Mouse (Mus musculus): Measurements from ENCODE around the gene Pygm. TPM values are rescaled to one million over a fixed set of nuclear protein-coding genes. Genes with fewer than 3 reads are reported as not detected.
A peak's percentile ranks its signal among the peaks of the same experiment; 100 is the strongest.

The Pygm gene
- total and polyA plus RNA-seq, 3 experiments = 1,101 to 1,298 (median 1,120) TPM

DNA sequence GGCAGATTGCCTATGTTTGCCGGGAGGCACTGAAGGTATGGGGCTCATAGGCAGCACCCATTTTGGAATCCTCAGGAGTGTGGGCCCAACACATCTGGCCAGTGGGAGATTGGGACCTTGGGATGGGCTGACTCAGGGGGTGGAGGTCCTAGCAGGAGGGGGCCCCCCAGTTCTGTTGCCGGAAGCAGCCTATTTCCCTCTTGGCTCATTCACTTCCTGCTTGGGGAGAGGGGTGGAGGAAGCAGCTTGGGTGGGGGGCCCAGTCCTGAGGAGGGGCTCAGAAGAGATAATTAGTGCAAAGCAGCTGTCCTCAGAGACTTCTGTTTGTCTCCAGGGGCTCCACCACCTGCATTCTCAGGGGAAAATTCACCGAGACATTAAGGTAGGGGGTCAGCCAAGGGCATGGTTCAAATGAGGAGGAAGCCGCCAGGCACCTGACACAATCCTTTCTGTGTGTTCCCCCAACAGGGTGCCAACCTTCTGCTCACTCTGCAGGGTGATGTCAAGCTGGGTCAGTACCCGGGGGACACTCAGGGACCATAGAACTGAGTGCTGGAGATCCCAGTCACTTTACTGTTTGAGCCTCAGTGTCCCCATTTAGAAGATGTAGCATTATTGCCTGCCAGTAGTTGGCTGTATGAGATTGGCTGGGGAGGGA lies 41.8 kb upstream of the Pygm start:
- no peak overlapping the region; the same call in 1 of the 2 replicates for H3K9ac ChIP-seq (ENCODE audit: low read depth, low read length)
- no peaks in the 10 kb centered on the region for H3K79me2 ChIP-seq (replicated peaks; ENCODE audit: control insufficient read depth, insufficient read depth, low read length)
- TF ChIP-seq POLR2A (IDR thresholded peaks at IDR 0.05; ENCODE audit: insufficient read depth, low read depth, low read length) (no peak), CTCF (IDR thresholded peaks at IDR 0.05) (no peak), EP300 (IDR thresholded peaks at IDR 0.05; ENCODE audit: insufficient read depth, low read depth, low read length) (no peak)
- H3K4me3 ChIP-seq = peak overlapping the region; percentile 90
- peaks cover 13% of the 10 kb centered on the region for H3K4me1 ChIP-seq (ENCODE audit: control insufficient read depth, insufficient read depth, low read length)
- intact Hi-C loops (cut with DNase I) = loop anchor here (2.0 kb wide), 1 partner anchor 56 kb away; the partner anchor contains the start of gene Rasgrp2
- WGBS = 47% methylated on average over 5 of the region's 5 CpGs
- H3K36me3 ChIP-seq (ENCODE audit: control insufficient read depth, insufficient read depth, low read length) = no peaks in the 10 kb centered on the region
- no peaks in the 10 kb centered on the region for H3K27me3 ChIP-seq (ENCODE audit: control insufficient read depth, insufficient read depth, low read length)
- peak overlapping the region; percentile 92 for H3K27ac ChIP-seq
- peak; percentile 45 to 51 for DNase-seq

- Histone ChIP-seq H3K4me3 (peak overlapping the region; percentile 13), H3K36me3 (ENCODE audit: control insufficient read depth, insufficient read depth, low read length) (no peaks in the 10 kb centered on the region), H3K9ac (ENCODE audit: low read depth, low read length) (no peak overlapping the region; the same call in 1 of the 2 replicates), H3K27me3 (ENCODE audit: control insufficient read depth, insufficient read depth, low read length) (no peaks in the 10 kb centered on the region), H3K79me2 (replicated peaks; ENCODE audit: control insufficient read depth, insufficient read depth, low read length) (no peaks in the 10 kb centered on the region), H3K4me1 (ENCODE audit: control insufficient read depth, insufficient read depth, low read length) (peaks cover 13% of the 10 kb centered on the region), H3K27ac (no peak overlapping the region; the same call in 1 of the 2 replicates)
- DNase-seq = no peak
- WGBS = 71% methylated on average over 19 of the region's 19 CpGs
- TF ChIP-seq CTCF (IDR thresholded peaks at IDR 0.05) = peak; percentile 21
- TF ChIP-seq EP300 (IDR thresholded peaks at IDR 0.05; ENCODE audit: insufficient read depth, low read depth, low read length) = no peak
- intact Hi-C loops (cut with DNase I) = loop anchor here (2.0 kb wide), 1 partner anchor 56 kb away; the partner anchor contains the start of gene Rasgrp2
Observed at GRCm38 (mm10) chr19:6343066-6343925, 40.9 kb upstream of the Pygm start.

DNA sequence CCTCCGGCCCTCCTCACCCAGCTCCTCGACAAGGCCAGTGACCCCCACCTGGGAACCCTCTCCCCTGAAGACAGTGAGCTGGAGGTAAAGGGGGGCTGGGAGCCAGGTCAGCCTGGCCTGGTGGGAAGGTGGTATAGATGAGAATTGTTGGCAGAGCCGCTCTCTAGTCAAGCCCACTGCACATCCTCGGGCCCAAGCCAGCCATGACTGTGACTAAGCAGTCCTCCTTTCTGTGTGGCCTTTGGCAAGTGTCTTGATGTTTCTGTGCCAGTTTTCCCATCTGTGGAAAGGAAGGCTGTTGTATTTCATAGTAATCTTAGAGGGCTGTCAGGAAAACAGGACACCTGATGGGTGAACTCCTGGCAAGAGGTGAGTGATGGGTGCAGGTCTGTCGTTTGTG lies 40.2 kb upstream of the Pygm start:
- Histone ChIP-seq H3K27me3 (ENCODE audit: control insufficient read depth, insufficient read depth, low read length) (no peaks in the 10 kb centered on the region), H3K79me2 (replicated peaks; ENCODE audit: control insufficient read depth, insufficient read depth, low read length) (no peaks in the 10 kb centered on the region), H3K4me1 (ENCODE audit: control insufficient read depth, insufficient read depth, low read length) (peaks cover 13% of the 10 kb centered on the region), H3K27ac (no peak overlapping the region), H3K9ac (ENCODE audit: low read depth, low read length) (no peak overlapping the region), H3K4me3 (no peak overlapping the region), H3K36me3 (ENCODE audit: control insufficient read depth, insufficient read depth, low read length) (no peaks in the 10 kb centered on the region)
- TF ChIP-seq CTCF (IDR thresholded peaks at IDR 0.05) (no peak), EP300 (IDR thresholded peaks at IDR 0.05; ENCODE audit: insufficient read depth, low read depth, low read length) (no peak), POLR2A (IDR thresholded peaks at IDR 0.05; ENCODE audit: insufficient read depth, low read depth, low read length) (no peak)
- no peak for DNase-seq
- WGBS = 78% methylated on average over 5 of the region's 5 CpGs
- intact Hi-C loops (cut with DNase I) = loop anchor here (2.0 kb wide), 2 partner anchors 17 to 55 kb away; partner anchors contain the start of gene Rasgrp2

DNA sequence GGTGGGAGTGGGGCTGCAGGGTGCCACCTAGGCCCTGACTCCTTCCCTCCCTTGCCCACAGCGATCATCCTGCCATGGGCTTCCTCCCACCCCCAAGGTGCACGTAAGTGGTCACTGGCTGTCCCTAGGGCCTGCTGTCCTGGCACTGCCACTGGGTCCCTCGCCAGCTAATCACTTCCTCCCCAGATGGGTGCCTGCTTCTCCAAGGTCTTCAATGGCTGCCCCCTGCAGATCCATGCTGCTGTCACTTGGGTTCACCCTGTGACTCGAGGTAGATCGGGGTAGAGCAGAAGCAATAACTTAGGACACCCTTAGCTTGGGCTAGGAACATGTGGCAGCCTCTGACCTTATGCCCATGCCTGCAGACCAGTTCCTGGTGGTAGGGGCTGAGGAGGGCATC lies 38.2 kb upstream of the Pygm start:
- H3K27me3 ChIP-seq (ENCODE audit: control insufficient read depth, insufficient read depth, low read length) = no peaks in the 10 kb centered on the region
- H3K9ac ChIP-seq (ENCODE audit: low read depth, low read length) = no peak overlapping the region
- TF ChIP-seq CTCF (IDR thresholded peaks at IDR 0.05) = no peak
- no peak for TF ChIP-seq POLR2A (IDR thresholded peaks at IDR 0.05; ENCODE audit: insufficient read depth, low read depth, low read length)
- no peak for TF ChIP-seq EP300 (IDR thresholded peaks at IDR 0.05; ENCODE audit: insufficient read depth, low read depth, low read length)
- intact Hi-C loops (cut with DNase I) = no loop called here
- H3K27ac ChIP-seq = no peak overlapping the region
- H3K4me1 ChIP-seq (ENCODE audit: control insufficient read depth, insufficient read depth, low read length) = peaks cover 11% of the 10 kb centered on the region
- no peak for DNase-seq
- no peaks in the 10 kb centered on the region for H3K36me3 ChIP-seq (ENCODE audit: control insufficient read depth, insufficient read depth, low read length)
- no peaks in the 10 kb centered on the region for H3K79me2 ChIP-seq (replicated peaks; ENCODE audit: control insufficient read depth, insufficient read depth, low read length)
- H3K4me3 ChIP-seq = no peak overlapping the region
- WGBS = 73% methylated on average over 5 of the region's 5 CpGs

- 0 out of 2 replicates have a peak overlapping the region, but pooled peaks have one; percentile 2 for H3K27ac ChIP-seq
- peaks cover 11% of the 10 kb centered on the region for H3K4me1 ChIP-seq (ENCODE audit: control insufficient read depth, insufficient read depth, low read length)
- intact Hi-C loops (cut with DNase I) = no loop called here
- no peaks in the 10 kb centered on the region for H3K27me3 ChIP-seq (ENCODE audit: control insufficient read depth, insufficient read depth, low read length)
- no peak overlapping the region for H3K4me3 ChIP-seq
- TF ChIP-seq CTCF (IDR thresholded peaks at IDR 0.05) = no peak
- no peak for TF ChIP-seq POLR2A (IDR thresholded peaks at IDR 0.05; ENCODE audit: insufficient read depth, low read depth, low read length)
- TF ChIP-seq EP300 (IDR thresholded peaks at IDR 0.05; ENCODE audit: insufficient read depth, low read depth, low read length) = no peak
- WGBS = 63% methylated on average over 10 of the region's 10 CpGs
- H3K36me3 ChIP-seq (ENCODE audit: control insufficient read depth, insufficient read depth, low read length) = no peaks in the 10 kb centered on the region
- H3K9ac ChIP-seq (ENCODE audit: low read depth, low read length) = no peak overlapping the region
- DNase-seq = peak in 1 of 2 experiments; percentile 30
- H3K79me2 ChIP-seq (replicated peaks; ENCODE audit: control insufficient read depth, insufficient read depth, low read length) = no peaks in the 10 kb centered on the region
Observed at GRCm38 (mm10) chr19:6346661-6347060, 37.5 kb upstream of the Pygm start.
